Mouse (Mus musculus) cerebellum, adult 2 months (tissue): ENCODE measurements around the gene Zc3h18.

Source experiments
- CTCF ChIP-seq: fragments of 200-500 bp; IDR thresholded peaks from 2 replicates; pipeline ENCODE4 v1.5.1; 2011; ENCODE audit warnings: low read depth, mild to moderate bottlenecking, control low read depth, low read length, moderate library complexity, borderline replicate concordance; ENCODE audit not compliant: insufficient read depth
- POLR2A ChIP-seq: fragments of 200-500 bp; IDR thresholded peaks from 2 replicates; pipeline ENCODE4 v1.6.1; 2011; ENCODE audit warnings: low read length, control low read depth, borderline replicate concordance; ENCODE audit not compliant: insufficient read depth

GRCm38 (mm10) chr8:122332753-122333506 is 43.5 kb upstream of the Zc3h18 start:
- TF ChIP-seq POLR2A (no peak), CTCF (peak; percentile 97)
